Mouse (Mus musculus): Measurements from ENCODE around the gene Vmn1r16. TPM values are rescaled to one million over a fixed set of nuclear protein-coding genes. Genes with fewer than 3 reads are reported as not detected.

The Vmn1r16 gene
- not detected in 4 replicates for total RNA-seq (2023)

DNA sequence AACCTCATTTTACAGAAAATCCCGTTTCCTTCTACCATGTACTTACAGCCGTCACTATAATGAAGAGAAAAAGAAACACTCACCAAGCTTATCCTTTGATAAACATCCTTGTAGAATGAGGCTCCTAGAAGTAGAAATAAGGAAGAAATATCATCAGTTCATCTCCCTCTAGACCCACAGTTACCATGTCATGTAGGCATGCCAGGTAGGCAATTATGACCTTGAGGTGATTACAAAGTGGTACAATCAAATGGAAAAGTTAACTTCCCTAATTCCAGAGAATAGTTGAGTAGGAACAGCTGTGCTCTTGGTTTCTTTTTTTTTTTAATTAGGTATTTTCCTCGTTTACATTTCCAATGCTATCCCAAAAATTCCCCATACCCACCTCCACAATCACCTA is at the start of gene Vmn1r16:
TSS of gene Vmn1r16 (minus strand) at position 101 of the 400 bp plus-strand sequence.

DNA sequence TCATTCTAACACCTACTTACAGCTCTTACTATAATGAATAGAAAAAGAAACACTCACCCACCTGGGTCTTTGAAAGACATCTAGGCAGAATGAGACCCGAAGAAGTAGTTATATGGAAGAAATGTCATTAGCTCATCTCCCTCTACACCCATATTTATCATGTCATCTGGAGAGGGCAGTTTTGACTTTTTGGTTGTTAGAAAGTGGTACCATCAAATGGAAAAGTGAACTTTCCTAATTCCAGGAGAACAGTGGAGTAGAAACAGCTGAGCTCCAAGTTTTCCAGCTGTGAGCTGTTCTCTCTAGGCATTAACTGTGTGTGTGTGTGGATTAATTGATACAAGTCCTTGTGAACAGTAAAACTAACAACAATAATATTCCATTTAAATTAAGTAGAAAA is 34.3 kb upstream of the Vmn1r16 start, which contains the start of gene Vmn1r17:
TSS of gene Vmn1r17 (minus strand) at position 101 of the 400 bp plus-strand sequence.

Other genes starting within 250 kb of the Vmn1r16 start
- not detected in 4 replicates for gene Vmn1r10, start 220.0 kb downstream of the Vmn1r16 start, total RNA-seq (2023)
- not detected in 4 replicates for gene Vmn1r11, start 196.0 kb downstream of the Vmn1r16 start, total RNA-seq (2023)
- not detected in 4 replicates for gene Vmn1r12, start 172.6 kb downstream of the Vmn1r16 start, total RNA-seq (2023)
- gene Vmn1r13, start 126.2 kb downstream of the Vmn1r16 start, total RNA-seq (2023) = not detected in 4 replicates
- not detected in 4 replicates for gene Vmn1r14, start 97.8 kb downstream of the Vmn1r16 start, total RNA-seq (2023)
- not detected in 4 replicates for gene Vmn1r15, start 71.5 kb downstream of the Vmn1r16 start, total RNA-seq (2023)
- gene Vmn1r17, start 34.2 kb upstream of the Vmn1r16 start, total RNA-seq (2023) = not detected in 4 replicates
- not detected in 4 replicates for gene Vmn1r18, start 66.3 kb upstream of the Vmn1r16 start, total RNA-seq (2023)
- not detected in 4 replicates for gene Vmn1r19, start 74.3 kb upstream of the Vmn1r16 start, total RNA-seq (2023)
- gene Vmn1r20, start 99.4 kb upstream of the Vmn1r16 start, total RNA-seq (2023) = not detected in 4 replicates
- gene Ppm1k, start 206.0 kb upstream of the Vmn1r16 start, total RNA-seq (2023) = 28.5 to 40.6 TPM (median 31.8 TPM) in 4 replicates

Measured in B cell, adult 62 days (primary cell).